Mouse (Mus musculus): Measurements from ENCODE around the gene Vwa7.
A peak's percentile ranks its signal among the peaks of the same experiment; 100 is the strongest.
"Not testable (repeated sequence)": the region's sequence is repeated elsewhere in the genome, so short reads cannot be mapped to it uniquely, and the experiment has no call there.

Gene Vwa7

DNA sequence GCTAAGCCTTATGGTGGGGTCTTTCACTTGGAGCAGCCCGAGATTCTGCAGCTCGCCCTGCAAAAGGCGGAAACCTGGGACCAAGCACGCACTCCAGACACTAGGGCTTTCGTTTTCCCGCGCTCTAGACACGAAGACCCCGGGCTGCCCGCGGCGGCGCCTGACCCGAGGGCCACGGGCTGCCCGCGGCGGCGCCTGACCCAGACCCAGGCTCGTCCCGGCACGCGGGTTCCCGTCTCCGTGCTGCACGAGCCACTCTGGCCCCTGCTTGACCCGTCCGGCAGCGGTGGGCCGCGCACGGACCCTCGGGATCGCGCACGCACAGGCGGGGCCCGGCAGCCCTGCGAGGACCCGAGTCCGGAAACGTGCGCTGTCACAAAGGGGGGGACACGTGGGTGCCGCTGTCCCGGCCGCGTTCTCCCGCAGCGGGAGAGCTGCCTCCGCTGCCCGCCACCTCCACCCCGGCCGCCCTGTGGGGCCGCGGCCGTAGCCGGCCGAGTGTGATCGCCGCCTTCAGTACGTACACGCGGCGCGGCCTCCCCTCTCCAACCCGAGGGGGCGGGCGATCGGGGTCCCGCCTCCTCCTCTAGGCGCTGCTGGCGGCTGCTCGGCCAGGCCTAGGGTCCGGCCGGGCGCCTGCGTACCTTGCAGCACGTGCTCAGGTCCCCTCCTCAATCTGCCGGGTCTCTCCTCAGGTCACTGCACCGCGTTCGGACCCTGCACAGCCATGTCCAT is 15.5 kb upstream of the Vwa7 start, which contains the start of gene Vars:
TSS of gene Vars (plus strand) at position 271 of the 735 bp plus-strand sequence.
- peak; percentile 85 to 86 for DNase-seq (ENCODE audit: low spot score in 2 of 2)

DNA sequence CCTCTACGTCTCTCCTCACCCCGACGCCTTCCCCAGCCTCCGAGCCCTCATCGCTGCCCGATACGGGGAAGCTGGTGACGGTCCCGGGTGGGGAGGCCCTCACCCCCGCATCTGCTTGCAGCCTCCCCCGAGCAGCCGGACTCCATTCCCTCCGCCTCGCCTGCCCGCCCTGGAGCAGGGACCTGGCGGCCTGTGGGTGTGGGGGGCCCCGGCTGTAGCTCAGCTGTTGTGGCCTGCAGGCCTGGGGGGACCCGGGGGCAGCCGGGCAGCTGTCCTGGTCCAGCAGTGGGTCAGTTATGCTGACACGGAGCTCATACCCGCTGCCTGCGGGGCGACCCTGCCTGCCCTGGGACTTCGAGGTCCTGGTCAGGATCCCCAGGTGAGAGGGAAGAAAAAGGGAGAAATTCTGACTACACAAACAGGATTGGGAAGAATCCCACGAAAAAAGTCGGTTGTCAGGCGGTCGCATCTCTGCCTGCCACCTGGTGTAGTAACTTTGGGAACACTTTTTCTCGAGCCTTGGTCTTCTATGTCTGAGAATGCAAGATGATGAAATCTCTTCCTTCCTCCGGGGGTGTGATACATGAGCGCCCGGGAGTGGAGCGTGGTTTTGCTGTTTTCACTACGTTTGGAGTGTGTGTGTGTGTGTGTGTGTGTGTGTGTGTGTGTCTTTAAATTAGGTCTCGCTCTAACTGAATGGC is 14.8 kb upstream of the Vwa7 start:
- DNase-seq (ENCODE audit: low spot score in 2 of 2): peak; percentile 38

DNA sequence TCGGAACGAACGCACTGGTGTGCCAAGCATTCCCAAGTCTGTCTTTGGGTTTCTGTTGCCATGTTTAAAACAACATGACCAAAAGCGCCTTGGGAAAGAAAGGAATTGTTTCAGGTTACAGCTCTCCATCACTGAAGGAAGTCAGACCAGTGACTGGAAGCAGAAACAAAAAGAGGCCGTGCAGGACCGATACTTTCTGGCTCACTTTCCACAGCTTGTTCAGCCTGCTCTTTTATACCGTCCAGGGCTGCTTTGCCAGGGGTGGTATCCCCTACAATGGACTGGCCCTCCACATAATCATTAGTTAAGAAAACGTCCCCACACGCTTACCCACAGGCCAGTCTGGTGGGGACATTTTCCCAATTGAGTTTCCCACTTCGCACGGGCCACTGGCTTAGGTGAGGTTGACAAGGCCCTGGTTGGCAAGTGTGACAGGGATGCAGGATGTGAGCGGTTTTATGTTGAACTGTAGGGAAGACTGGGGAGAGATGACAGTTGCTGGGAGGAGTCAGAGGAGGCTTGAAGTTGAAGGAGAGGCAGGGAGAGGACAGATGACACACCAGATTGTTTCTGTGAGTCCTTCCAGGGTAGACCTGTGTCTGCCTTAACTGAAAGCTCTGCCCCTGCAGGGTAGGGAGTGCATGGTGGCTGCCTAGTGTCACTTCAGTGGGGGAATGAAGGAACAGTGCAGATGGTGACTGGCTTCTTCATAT is 14.1 kb upstream of the Vwa7 start:
- DNase-seq (ENCODE audit: low spot score in 2 of 2): no peak

DNA sequence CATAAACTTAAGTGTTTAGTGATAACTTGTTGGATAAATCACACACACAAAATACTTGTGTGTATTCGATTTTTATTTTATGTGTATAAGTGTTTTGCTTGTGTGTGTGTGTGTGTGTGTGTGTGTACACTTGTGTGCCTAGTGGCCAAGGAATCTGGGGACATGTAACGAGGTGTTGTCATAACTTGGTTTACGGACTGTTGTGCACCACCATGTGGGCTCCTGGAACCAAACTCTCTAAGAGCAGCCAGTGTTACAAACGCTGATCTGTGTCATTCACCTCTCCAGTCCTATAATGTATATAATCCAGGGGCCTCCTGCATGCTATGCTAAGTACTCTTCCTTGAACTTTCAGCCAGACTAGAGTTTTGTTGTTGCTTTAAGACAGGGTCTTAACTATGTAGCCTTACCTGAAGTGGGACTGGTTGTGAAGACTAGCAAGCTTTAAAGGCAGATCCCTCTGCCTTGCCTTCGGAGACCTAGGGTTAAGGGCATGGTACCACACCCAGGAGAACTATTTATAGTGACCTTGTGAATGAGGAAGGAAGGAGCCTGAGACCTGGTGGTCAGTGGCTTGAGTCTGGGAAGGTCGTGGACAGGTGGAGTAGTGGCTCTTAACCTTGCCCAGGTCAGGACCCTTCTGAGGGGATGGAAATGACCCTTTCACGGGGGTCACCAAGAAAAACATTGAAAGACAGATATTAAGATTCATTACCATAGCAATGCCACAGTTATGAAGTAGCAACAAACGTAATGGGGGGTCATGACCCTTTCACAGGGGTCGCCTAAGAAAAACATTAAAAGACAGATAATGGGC is 13.1 kb upstream of the Vwa7 start:
- no peak for DNase-seq (ENCODE audit: low spot score in 2 of 2)

DNA sequence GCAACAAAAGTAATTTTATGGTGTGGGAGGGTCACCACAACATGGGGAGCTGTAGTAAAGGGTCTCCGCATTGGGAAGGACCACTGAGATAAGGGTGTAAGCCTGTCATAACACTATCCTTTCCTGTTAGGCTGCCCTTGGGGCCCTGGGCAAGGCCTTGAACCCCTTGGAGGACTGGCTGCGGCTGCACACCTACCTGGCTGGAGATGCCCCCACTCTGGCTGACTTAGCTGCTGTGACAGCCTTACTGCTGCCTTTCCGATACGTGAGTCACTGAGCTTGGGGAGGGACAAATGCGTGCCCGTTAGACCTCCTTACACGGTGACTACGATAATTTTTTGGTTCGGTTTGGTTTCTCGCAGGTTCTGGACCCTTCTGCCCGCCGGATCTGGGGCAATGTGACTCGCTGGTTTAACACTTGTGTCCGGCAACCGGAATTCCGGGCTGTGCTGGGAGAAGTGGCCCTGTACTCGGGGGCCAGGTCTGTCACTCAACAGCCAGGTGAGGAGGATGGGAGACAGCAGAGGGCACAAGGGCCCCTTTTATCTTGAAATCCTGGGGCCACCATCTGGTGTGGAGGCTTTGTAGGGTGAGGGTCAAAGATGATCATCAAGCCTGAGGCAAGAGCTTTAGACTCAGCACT is 12.2 kb upstream of the Vwa7 start:
- no peak for DNase-seq (ENCODE audit: low spot score in 2 of 2)

DNA sequence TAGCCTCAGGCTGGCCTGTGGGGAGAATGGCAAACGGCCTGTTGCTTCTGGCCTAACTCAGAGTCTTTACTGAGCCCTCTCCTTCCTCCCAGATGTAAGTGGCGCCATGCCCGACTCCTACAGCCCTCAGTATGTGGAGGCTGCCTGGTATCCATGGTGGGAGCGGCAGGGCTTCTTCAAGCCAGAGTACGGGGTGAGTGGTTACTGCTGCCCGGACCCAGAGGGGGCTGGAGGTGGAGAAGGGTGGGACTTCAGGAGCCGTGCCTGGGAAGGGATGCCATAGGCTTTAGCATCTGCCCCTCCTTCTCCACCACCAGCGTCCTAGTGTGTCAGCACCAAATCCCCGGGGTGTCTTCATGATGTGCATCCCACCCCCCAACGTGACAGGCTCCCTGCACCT is 11.2 kb upstream of the Vwa7 start:
- no peak for DNase-seq (ENCODE audit: low spot score in 2 of 2)

DNA sequence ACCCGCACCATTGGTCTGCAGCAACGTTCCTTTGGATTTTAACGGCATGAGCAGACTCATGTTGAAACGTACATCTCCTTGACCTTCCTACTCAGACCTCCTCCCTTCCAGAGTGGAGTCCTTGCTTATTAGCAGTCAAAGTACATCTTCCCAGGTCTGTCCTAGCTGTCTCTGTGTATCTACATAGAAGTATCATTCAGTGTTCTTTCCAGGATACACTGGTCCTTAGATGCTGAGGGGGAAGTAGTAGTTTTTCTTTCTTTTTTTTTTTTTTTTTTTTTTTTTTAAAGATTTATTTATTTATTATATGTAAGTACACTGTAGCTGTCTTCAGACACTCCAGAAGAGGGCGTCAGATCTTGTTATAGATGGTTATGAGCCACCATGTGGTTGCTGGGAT is 10.5 kb upstream of the Vwa7 start:
- not testable (repeated sequence) for DNase-seq (ENCODE audit: low spot score in 2 of 2)

DNA sequence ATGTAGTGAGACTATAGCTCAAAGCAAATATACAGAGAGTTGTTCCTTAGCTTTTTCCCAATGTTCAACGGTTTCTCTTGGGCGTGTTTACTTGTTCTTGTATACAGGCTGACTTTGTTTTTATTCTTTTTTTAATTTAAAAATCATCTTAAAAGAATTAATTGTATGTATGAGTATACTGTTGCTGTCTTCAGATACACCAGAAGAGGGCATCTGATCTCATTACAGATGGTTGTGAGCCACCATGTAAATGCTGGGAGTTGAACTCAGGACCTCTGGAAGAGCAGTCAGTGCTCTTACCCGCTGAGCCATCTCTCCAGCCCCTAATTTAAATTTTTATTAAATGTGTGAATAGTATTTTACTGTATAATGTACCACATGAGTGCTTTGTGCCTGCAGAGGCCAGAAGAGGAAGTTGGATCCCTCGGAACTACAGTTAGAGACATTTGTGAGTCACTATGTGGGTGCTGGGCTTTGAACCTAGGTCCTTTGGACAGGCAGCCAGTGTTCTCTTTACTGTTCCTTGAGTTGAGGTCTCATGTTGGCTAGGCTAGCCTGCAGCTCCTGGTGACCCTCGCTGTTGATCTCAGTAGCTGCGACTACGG is 8.9 kb upstream of the Vwa7 start:
- no peak for DNase-seq (ENCODE audit: low spot score in 2 of 2)

DNA sequence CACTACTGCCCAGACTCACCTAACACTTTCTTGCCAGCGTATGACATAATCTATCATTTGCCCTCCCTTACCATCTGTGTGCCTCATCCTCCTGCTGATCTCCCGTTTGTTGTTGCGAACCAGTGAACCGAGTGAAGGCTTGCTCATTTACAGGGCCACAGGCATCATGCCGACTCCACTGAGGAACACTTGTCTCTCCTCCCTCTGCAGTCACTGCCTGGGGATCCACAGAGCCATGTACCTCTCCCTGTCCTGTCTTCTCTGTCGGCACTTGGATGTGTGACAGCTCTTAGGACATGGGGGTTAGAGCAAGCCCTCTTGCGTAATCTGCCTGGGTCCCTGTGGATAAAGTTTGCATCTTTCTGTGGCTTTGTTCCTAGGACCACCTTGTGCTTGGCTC is 6.8 kb upstream of the Vwa7 start:
- no peak for DNase-seq (ENCODE audit: low spot score in 2 of 2)

DNA sequence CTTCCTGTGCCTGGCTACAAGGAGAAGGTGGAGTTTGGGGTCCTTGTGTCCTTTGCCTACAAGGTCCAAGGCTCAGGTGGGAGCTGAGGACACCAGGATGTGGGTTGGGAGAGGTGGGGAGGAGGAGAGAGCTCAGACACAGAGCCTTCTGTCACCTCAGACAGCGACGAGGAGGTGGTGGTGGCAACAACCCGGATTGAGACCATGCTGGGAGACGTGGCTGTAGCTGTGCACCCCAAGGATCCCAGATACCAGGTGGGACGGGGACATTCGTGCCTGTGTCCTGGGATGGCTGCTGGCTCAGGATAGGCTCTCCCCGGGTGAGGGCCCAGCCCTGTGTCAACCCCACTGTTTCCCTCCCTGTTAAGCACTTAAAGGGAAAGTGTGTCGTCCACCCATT is 4.9 kb upstream of the Vwa7 start:
- DNase-seq (ENCODE audit: low spot score in 2 of 2): no peak

DNA sequence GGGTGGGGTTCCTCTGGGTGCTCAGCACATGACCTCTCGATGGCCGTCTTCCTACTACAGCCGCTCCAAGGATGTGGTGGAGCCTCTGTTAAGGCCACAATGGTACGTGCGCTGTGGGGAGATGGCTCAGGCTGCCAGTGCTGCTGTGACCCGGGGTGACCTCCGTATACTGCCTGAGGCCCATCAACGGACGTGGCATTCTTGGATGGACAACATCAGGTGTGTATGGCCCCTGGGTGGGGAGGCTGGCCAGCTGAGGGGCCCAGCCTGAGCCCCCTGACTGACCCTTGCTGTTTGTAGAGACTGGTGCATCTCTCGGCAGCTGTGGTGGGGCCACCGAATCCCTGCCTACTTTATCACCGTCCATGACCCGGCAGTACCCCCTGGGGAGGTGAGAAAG is 3.9 kb upstream of the Vwa7 start:
- no peak for DNase-seq (ENCODE audit: low spot score in 2 of 2)

DNA sequence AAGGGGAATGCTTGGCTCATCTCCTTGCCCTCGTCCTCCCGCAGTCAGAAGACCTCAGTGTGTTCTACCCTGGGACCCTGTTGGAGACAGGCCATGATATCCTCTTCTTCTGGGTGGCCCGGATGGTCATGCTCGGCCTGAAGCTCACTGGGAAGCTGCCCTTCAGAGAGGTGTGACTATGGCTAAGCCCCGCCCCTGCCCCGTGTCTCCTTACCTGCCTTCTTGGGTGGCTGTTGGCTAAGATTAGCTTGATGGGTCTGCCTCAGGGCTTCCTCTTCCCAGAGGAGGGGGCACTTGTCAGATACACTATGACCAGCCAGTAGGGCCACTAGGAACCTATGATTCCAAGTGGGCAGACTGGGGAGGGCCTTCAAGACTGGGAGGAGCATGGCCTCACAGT is 3.2 kb upstream of the Vwa7 start:
- DNase-seq (ENCODE audit: low spot score in 2 of 2): no peak

DNA sequence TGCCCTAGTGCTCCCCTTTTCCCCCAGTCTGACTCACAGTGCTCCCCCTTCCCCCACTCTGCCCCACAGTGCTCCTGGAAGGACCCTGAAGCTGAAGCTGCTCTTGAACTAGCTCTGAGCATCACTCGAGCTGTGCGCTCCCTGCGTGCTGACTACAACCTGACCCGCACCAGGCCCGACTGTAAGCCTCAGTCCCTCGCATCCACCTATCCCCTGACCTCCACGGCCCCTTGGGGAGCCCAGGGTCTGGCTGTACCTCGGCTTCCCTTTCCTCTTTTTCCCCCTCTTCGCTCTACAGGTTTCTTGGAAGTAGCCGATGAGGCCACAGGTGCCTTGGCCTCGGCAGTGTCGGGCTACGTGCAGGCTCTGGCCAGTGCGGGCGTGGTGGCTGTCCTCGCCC is 1.1 kb upstream of the Vwa7 start:
- DNase-seq (ENCODE audit: low spot score in 2 of 2): no peak

DNA sequence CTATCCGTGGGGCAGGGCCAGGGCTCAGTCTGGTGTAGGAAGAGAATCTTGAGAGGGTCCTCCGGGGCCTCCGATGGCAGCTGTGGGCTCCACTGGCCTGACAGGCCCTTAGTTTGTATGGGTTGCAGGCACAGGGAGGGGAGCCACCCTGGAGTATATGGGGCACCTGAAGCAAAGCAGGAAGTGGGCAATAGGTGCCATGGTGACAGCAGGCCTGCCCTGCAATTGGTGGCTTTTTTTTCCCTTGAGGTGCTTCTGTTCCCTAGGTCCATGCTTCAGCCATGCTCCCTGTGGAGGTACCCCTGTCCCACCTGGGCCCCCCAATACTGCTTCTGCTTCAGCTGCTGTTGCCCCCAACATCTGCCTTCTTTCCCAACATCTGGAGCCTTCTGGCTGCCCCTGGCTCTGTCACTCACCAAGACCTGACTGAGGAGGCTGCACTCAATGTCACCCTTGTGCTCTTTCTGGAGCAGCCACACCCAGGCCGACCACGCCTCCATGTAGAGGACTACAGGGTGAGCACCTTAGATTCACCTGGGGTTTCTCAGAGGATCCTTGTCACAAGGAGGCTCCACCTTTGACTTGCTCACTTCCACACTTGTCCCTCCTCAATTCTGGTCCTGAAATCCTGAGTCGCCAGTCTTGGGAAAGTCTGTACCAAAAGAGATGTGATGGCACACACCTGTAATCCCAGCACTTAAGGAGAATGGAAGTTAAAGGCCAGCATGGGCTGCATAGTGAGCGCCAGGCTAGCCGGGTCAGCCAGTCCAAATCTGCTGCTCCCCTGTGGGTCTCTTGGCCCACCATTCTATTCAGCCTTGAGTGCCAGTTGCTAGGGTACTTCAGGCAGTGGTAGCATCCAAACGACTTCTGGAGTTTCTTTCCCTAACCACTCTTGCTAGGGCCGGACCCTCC is 669 bp downstream of the Vwa7 start:
- DNase-seq (ENCODE audit: low spot score in 2 of 2): no peak

DNA sequence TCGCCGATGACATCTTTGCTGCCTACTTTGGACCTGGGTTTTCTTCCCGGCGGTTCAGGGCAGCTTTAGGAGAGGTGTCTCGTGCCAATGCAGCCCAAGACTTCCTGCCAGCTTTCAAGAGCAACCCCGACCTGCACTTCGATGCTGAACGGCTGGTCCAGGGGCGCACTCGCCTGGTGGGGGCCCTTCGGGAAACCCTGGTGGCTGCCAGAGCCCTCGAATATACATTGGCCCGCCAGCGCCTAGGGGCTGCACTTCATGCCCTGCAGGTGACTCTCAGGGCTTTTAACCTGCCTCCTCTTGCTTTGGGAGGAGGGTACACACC is 1.3 kb downstream of the Vwa7 start:
- DNase-seq (ENCODE audit: low spot score in 2 of 2): no peak

DNA sequence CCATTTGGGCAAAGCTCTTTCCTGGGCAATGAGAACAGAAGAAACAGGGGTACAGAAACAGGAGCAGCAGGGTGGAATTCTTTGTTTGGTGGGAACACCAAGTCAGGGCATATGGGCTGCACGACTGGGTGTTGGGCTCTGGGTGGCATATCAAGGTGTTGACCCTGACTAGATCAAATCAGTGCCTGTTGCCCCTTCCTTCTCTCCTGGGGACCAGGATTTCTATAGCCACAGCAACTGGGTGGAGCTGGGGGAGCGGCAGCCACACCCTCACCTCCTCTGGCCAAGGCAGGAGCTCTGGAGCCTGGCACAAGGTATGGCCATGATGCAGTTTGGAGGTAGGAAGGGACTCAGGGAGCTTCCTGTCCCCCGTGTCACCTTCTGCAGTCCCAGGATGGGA is 1.8 kb downstream of the Vwa7 start:
- no peak for DNase-seq (ENCODE audit: low spot score in 2 of 2)

DNA sequence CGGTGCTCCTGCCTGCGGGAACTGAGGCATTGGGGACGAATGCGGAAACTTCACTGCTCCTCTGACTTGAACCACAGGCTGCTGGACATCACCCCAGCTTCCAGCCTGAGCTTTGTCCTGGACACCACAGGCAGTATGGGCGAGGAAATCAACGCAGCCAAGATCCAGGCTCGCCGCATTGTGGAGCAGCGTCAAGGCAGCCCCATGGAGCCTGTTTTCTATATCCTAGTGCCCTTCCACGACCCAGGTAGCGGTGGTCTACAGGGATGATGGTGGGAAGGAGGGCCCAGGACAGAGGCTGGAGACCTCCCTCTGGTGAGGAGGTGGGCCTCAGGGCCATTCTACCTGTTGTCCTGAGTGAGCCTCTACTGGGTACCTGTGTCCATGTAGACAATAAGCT is 3.5 kb downstream of the Vwa7 start:
- no peak for DNase-seq (ENCODE audit: low spot score in 2 of 2)

DNA sequence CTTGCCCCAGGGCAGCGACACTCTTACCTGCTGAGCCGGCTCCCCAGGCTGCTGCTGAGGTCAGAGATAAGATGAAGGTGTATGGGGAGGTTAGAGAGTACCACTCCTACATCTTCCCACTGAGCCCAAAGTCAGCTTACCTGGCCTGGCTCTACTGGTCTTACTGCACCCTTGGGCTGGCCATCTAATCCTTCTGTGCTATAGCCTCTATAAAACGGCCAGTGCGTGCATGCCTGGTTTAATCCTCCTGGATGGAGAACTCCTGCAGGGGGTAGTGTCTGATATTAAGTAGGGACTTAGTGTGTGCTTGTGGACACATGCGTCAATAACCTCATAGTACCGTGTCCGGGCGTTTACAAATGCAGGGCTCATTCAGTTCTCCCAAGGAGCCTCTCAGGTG is 4.2 kb downstream of the Vwa7 start:
- DNase-seq (ENCODE audit: low spot score in 2 of 2): no peak

DNA sequence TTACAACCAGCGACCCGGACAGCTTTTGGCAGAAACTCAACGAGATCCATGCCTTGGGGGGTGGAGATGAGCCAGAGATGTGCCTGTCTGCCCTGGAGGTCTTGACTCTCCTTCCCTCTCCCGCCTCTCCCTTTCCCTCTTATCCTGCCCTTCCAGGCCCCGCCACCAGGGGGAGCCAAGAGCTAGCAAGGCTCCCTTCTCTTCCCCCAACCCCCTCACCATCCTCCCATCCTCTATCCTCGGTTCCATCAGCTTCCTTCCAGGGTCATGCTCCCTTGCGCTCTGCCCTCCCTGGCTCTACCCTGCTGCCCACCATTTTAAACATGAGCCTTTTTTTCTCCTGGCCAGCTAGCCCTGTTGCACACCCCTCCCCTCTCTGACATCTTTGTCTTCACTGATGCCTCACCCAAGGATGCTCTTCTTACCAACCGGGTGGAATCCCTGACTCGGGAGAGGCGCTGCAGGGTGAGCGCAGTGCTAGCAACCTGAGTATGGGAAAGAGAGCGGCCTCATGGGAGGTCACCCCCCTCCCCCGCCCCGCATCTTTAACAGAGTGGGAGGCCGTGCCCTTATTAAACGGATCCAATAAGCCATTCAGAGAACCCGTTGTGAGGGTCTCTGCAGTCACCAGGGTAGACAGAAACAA is 4.9 kb downstream of the Vwa7 start:
- peak; percentile 74 to 84 for DNase-seq (ENCODE audit: low spot score in 2 of 2)
